Mouse (Mus musculus) erythroblast, adult 5-6 weeks (primary cell): ENCODE results near the gene Msl1. TPM values are rescaled to one million over a fixed set of nuclear protein-coding genes. Genes with fewer than 3 reads are reported as not detected.

Experiments
- ATAC-seq: replicated peaks from 2 replicates; pipeline ENCODE4 v1.8.0; 2016; ENCODE audit warnings: moderate number of reproducible peaks, mild to moderate bottlenecking, moderate TSS enrichment, inconsistent platforms; ENCODE audit not compliant: poor library complexity, low FRiP score, severe bottlenecking
- total RNA-seq, 2 experiments: library from RNA; stranded (forward) in 1 of 2; stranded (reverse) in 1 of 2; fragments of 150-400 nt in 1 of 2; fragments of 200-764, 138-1000 nt in 1 of 2; gene quantifications; 2 replicates each; pipeline versions ENCODE4 v1.2.3 to v1.2.4; 2015 to 2017; ENCODE audit warnings: low replicate concordance in 2 of 2

Gene Msl1
- total RNA-seq, 2 experiments from 2014 or later, result 26.3 to 42.7 TPM

GRCm38 (mm10) chr11:98789824-98790223, 5.5 kb upstream of the Msl1 start:
- no peak for ATAC-seq

GRCm38 (mm10) chr11:98790631-98791205, 4.6 kb upstream of the Msl1 start:
- ATAC-seq, result no peak

GRCm38 (mm10) chr11:98791448-98791847, 3.9 kb upstream of the Msl1 start:
- ATAC-seq, result no peak

- ATAC-seq, result no peak
Observed at GRCm38 (mm10) chr11:98792081-98792480, 3.2 kb upstream of the Msl1 start.

- ATAC-seq, result peak; percentile 64
Observed at GRCm38 (mm10) chr11:98794469-98795014, 774 bp upstream of the Msl1 start.

- ATAC-seq, result peak; percentile 40
Observed at GRCm38 (mm10) chr11:98795714-98796514, 598 bp downstream of the Msl1 start.

- 0 out of 2 replicates have a peak, but pooled peaks have one; percentile 6 for ATAC-seq
Observed at GRCm38 (mm10) chr11:98796515-98797216, 1.4 kb downstream of the Msl1 start.

GRCm38 (mm10) chr11:98797306-98797705, 2.0 kb downstream of the Msl1 start:
- no peak for ATAC-seq

GRCm38 (mm10) chr11:98797909-98798308, 2.6 kb downstream of the Msl1 start:
- no peak for ATAC-seq

GRCm38 (mm10) chr11:98804605-98805004, 9.3 kb downstream of the Msl1 start, which contains the start of gene Casc3:
Casc3 (plus strand) TSS chr11:98804905.
- ATAC-seq, result no peak

- no peak for ATAC-seq
Observed at GRCm38 (mm10) chr11:98808417-98808816, 13.1 kb downstream of the Msl1 start.

GRCm38 (mm10) chr11:98809457-98810290, 14.4 kb downstream of the Msl1 start:
- ATAC-seq, result peak; percentile 97

GRCm38 (mm10) chr11:98810686-98811085, 15.4 kb downstream of the Msl1 start:
- ATAC-seq, result no peak

- ATAC-seq, result no peak
Observed at GRCm38 (mm10) chr11:98816706-98817239, 21.5 kb downstream of the Msl1 start.

- no peak for ATAC-seq
Observed at GRCm38 (mm10) chr11:98820968-98821367, 25.7 kb downstream of the Msl1 start.

GRCm38 (mm10) chr11:98826071-98826470, 30.8 kb downstream of the Msl1 start:
- 0 out of 2 replicates have a peak, but pooled peaks have one; percentile 11 for ATAC-seq

- ATAC-seq, result no peak
Observed at GRCm38 (mm10) chr11:98827877-98828276, 32.6 kb downstream of the Msl1 start.

GRCm38 (mm10) chr11:98829091-98829775, 33.9 kb downstream of the Msl1 start:
- ATAC-seq, result 0 out of 2 replicates have a peak, but pooled peaks have one; percentile 44

- no peak for ATAC-seq
Observed at GRCm38 (mm10) chr11:98829875-98830274, 34.6 kb downstream of the Msl1 start.
